Mouse (Mus musculus) erythroblast, embryonic 14.5 days (primary cell): ENCODE data around the gene Ggta1. TPM values are rescaled to one million over a fixed set of nuclear protein-coding genes. Genes with fewer than 3 reads are reported as not detected.

Experiments used
- H3K27me3 ChIP-seq: 2 replicates; pipeline ENCODE4 v1.6.1; 2012; ENCODE audit warnings: inconsistent platforms; ENCODE audit not compliant: control insufficient read depth
- H3K36me3 ChIP-seq: 2 replicates; pipeline ENCODE4 v1.6.1; 2012; ENCODE audit warnings: mild to moderate bottlenecking, inconsistent platforms; ENCODE audit not compliant: control insufficient read depth
- H3K4me1 ChIP-seq: 2 replicates; pipeline ENCODE4 v1.6.1; 2012; ENCODE audit warnings: inconsistent platforms; ENCODE audit not compliant: control insufficient read depth
- H3K4me3 ChIP-seq: replicated peaks from 2 replicates; pipeline ENCODE3; 2012; ENCODE audit warnings: moderate library complexity, mild to moderate bottlenecking, inconsistent platforms
- H3K9me3 ChIP-seq: 2 replicates; pipeline ENCODE4 v1.6.1; 2012; ENCODE audit warnings: low read length, inconsistent platforms, mixed read lengths; ENCODE audit not compliant: control insufficient read depth
- GATA1 ChIP-seq: IDR thresholded peaks from 2 replicates; pipeline ENCODE4 v1.6.1; 2012; ENCODE audit warnings: low read length, inconsistent platforms, mixed read lengths
- TAL1 ChIP-seq: IDR thresholded peaks from 3 replicates; pipeline ENCODE4 v1.6.1; 2012; ENCODE audit warnings: low read length, inconsistent platforms, mixed read lengths
- polyA plus RNA-seq: library from polyadenylated mRNA; stranded (reverse); fragments of >175 nt; gene quantifications from 2 replicates; pipeline ENCODE4 v1.2.3, GENCODE M21; 2012

Ggta1 gene
- polyA plus RNA-seq, 1 experiment, result 0.08 TPM

- Histone ChIP-seq H3K4me3 (no peak overlapping the region), H3K9me3 (no peaks in the 10 kb centered on the region), H3K36me3 (peaks cover 92% of the 10 kb centered on the region), H3K27me3 (no peaks in the 10 kb centered on the region), H3K4me1 (peaks cover 33% of the 10 kb centered on the region)
- TF ChIP-seq TAL1 (no peak), GATA1 (no peak)
Observed at GRCm38 (mm10) chr2:35408409-35409110, 54.5 kb downstream of the Ggta1 start.

DNA sequence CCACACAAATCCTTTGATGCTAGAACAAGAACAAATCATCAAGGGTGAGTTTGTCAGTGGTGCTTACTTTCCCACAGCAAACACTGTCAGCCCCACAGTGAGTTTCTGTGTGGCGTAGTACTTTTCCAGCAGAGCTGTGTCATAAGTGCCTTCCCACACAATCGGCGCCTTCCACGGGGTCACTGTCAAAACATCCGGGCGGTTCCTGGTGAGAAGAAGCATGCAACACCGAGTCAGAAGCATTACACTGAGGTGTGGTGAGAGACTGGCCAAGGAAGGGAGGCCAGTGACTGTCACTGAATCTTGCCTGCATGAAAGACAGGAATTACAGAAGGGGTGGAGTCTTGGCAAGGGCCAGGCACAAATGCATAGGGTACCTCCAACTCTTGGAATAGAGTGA, 55.2 kb downstream of the Ggta1 start:
- no peaks in the 10 kb centered on the region for H3K9me3 ChIP-seq
- no peaks in the 10 kb centered on the region for H3K27me3 ChIP-seq
- H3K36me3 ChIP-seq, result peaks cover 91% of the 10 kb centered on the region
- no peak for TF ChIP-seq TAL1
- no peak for TF ChIP-seq GATA1
- H3K4me1 ChIP-seq, result peaks cover 33% of the 10 kb centered on the region
- H3K4me3 ChIP-seq, result no peak overlapping the region

DNA sequence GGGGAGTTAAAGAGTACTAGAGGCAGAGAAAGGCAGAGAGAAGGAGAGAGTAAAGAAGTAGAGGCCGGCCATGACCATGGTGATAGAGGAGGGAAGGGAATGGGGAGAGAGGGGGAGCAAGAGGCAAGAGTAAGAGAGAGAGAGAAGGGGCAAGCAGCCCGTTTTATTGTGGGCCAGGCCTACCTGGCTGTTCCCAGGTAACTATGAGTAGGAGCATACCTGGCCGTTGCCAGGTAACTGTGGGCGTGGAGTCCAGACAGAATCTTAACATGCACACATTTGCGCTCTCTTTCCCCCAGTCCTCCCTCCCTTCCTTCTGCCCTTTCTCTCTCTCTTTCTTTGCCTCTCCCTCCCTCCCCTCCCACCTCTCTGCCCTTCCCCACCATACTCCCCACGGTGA, 55.8 kb downstream of the Ggta1 start:
- Histone ChIP-seq H3K27me3 (no peaks in the 10 kb centered on the region), H3K9me3 (no peaks in the 10 kb centered on the region), H3K36me3 (peaks cover 91% of the 10 kb centered on the region), H3K4me1 (peaks cover 31% of the 10 kb centered on the region), H3K4me3 (no peak overlapping the region)
- TF ChIP-seq TAL1, result no peak
- TF ChIP-seq GATA1, result no peak

GRCm38 (mm10) chr2:35406611-35407010, 56.4 kb downstream of the Ggta1 start:
- Histone ChIP-seq H3K27me3 (no peaks in the 10 kb centered on the region), H3K4me3 (no peak overlapping the region), H3K4me1 (peaks cover 29% of the 10 kb centered on the region), H3K36me3 (peaks cover 91% of the 10 kb centered on the region), H3K9me3 (no peaks in the 10 kb centered on the region)
- TF ChIP-seq TAL1 (no peak), GATA1 (no peak)

DNA sequence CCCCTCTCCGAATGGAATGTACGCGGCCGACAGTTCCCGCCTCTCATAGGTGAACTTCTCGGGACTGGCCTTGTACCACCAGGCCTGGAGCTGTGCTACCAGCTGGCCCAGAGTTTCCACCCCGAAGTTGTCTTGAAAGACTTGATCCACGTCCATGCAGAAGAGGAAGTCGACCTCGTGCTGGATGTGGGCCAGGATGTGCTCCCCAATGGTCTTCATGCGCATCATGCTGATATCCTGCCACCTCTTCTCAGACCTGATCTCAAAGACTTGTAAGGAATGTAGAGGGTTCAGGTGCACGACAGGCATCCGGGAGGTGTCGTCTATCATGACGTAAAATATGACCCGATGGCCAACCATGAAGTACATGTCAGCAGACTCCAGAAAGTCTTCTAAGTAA, 60.6 kb downstream of the Ggta1 start:
- Histone ChIP-seq H3K27me3 (no peaks in the 10 kb centered on the region), H3K9me3 (no peaks in the 10 kb centered on the region), H3K4me3 (no peak overlapping the region), H3K36me3 (peaks cover 63% of the 10 kb centered on the region), H3K4me1 (peaks cover 19% of the 10 kb centered on the region)
- no peak for TF ChIP-seq TAL1
- TF ChIP-seq GATA1, result no peak

GRCm38 (mm10) chr2:35400739-35401138, 62.3 kb downstream of the Ggta1 start:
- TF ChIP-seq TAL1 (no peak), GATA1 (no peak)
- peaks cover 7% of the 10 kb centered on the region for H3K4me1 ChIP-seq
- H3K36me3 ChIP-seq, result peaks cover 46% of the 10 kb centered on the region
- H3K4me3 ChIP-seq, result no peak overlapping the region
- H3K27me3 ChIP-seq, result peaks cover 5% of the 10 kb centered on the region
- H3K9me3 ChIP-seq, result no peaks in the 10 kb centered on the region

DNA sequence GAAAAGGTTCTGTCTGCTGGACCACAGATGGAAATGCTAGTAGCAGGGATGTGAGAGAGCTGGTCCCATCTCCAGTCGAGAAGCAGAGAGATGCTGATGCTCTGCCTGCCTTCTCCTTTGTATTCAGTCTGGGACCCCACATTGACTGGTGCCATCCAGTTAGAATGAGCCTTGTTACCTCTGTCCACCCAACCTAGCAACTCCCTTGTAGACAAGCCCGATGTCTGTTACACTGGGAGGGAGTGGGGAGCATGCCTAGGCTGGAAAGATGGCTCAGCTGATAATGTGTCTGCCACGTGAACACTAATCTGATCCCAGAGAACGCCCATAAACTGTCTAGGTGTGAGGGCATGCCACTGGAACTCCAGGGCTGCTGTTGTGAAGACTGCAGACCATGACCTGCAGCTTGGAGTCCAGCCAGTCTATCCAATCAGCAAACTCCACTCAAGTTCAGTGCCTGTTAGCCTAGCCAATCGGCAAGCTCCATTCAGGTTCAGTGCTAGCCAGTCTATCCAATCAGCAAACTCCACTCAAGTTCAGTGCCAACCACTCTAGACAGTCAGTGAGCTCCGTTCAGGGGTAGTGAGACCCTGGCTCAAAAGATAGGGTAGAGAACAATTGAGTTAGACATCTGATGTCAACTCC, 64.7 kb downstream of the Ggta1 start:
- Histone ChIP-seq H3K36me3 (peaks cover 30% of the 10 kb centered on the region), H3K9me3 (no peaks in the 10 kb centered on the region), H3K27me3 (peaks cover 5% of the 10 kb centered on the region), H3K4me3 (no peak overlapping the region), H3K4me1 (peaks cover 7% of the 10 kb centered on the region)
- no peak for TF ChIP-seq GATA1
- TF ChIP-seq TAL1, result no peak

DNA sequence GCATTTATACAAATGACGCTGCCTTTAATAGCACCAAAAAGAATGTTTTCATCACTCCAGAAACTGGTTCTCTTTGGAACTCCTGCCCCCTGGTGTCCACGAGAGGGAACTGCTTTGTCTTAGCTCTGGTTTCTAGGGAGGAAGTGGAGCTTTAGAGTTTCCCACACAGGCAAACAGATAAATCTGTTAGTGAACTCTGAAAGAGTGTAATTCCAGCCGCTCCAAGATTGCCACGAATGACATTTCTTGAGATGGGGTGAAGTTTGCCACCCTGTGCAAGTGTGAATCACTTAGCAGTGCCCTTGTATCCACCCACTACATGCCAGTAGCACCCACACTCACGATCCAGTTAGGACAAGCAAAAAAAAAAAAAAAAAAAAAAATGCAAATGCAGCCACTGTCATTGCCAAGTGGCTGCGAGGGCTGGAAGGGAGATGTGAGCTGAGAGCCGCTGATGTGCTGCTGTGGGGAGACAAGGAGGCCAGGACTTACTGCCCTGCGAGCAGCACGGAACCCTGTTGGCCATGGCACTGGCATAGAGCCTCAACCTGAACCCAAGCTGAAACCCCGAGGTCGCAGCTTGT, 65.3 kb downstream of the Ggta1 start:
- no peak overlapping the region for H3K4me3 ChIP-seq

GRCm38 (mm10) chr2:35397096-35397495, 65.9 kb downstream of the Ggta1 start, which contains the start of gene 4930402F06Rik:
Gene 4930402F06Rik, minus strand, starts transcription at chr2:35397175.
- Histone ChIP-seq H3K9me3 (no peaks in the 10 kb centered on the region), H3K27me3 (peaks cover 5% of the 10 kb centered on the region), H3K4me3 (no peak within 1 kb of the TSS), H3K4me1 (peaks cover 7% of the 10 kb centered on the region), H3K36me3 (peaks cover 19% of the 10 kb centered on the region)
- TF ChIP-seq GATA1 (no peak), TAL1 (no peak)

More for the DNA sequence above, 65.3 kb downstream of the Ggta1 start:
- Histone ChIP-seq H3K9me3 (no peaks in the 10 kb centered on the region), H3K27me3 (peaks cover 5% of the 10 kb centered on the region), H3K4me1 (peaks cover 7% of the 10 kb centered on the region), H3K36me3 (peaks cover 25% of the 10 kb centered on the region)
- TF ChIP-seq GATA1, result no peak
- TF ChIP-seq TAL1, result no peak
